Mouse (Mus musculus): ENCODE data around the gene Wdr59. TPM values are rescaled to one million over a fixed set of nuclear protein-coding genes. Genes with fewer than 3 reads are reported as not detected.

Gene Wdr59
- total RNA-seq, 2 experiments from 2014 or later: 10.4 to 12.8 TPM

- no peak for DNase-seq
Observed at GRCm38 (mm10) chr8:111492508-111492907, 29.4 kb downstream of the Wdr59 start.

GRCm38 (mm10) chr8:111491191-111491590 is 30.7 kb downstream of the Wdr59 start:
- no peak for DNase-seq

DNA sequence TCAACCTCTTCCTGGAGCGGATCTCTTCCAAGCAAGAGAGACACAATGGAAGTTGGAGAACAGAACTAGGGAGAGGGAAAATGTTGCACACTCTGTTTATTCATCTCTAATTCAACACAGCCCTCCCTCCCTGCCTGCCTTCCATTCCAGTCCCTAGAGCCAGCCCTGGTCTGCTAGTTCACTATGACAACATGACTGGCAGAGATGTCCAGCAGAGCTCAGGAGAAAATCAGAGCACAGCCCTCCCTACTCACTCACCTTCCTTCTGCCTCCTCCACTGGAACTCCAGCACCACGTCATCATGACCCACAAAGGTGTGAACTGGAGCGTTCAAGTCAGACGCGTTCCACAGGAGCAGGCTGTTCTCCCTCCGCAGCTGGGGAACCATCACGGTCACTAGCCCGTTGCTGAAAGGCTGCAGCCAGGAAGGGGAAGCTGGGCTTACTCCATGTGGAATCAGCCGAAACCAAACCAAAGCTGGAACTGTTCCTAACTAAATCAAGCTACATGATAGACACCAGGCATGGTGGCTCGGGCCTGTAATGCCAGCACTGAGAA is 31.8 kb downstream of the Wdr59 start:
- DNase-seq: no peak

DNA sequence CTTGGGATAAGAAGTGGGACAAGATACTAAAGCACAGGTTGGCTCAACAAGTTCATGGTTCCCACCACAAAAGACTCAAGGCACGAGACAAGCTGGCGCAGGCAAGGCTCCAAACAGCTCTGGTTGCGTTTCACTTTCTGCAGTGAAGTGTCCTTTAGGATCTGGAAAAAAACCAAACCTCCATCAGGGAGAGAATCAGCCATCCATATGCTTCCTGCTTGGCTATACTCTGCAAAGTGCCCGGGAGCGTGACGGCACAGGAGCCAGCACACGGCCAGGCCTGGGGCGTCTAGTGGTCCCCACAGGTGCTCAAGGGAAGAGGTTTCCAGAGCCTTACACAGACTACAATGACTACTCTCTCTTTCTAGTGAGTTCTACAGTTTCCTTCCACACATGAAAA is 41.2 kb downstream of the Wdr59 start:
- DNase-seq: no peak

GRCm38 (mm10) chr8:111477761-111478465 is 44.0 kb downstream of the Wdr59 start:
- DNase-seq: no peak

DNA sequence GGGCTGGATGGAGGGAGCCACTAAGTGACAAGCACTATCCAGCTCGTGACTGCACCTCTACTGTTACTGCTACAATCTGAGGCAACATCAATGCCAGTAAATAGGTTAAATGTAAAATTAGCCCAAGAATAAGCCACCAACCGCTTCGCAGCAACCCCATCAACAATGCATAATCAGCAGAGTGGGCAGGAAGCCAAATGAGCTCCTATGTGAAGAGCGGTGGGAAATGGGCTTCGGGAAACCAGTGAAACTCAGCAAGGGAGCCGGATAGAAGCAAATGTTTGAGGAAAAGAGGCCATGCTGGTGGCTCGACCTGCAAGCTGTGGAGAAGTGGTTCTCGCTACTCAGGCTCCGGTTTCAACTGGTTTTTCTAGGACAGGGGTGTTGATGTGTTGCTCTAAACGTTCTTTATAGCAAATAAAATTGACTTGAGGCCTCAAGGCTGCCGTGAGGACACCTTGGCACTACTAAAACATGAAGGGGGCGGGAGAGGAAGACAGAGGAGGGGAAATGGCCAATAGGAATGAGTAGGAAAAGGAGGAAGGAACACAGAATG is 50.3 kb downstream of the Wdr59 start:
- no peak for DNase-seq

- DNase-seq: no peak
Observed at GRCm38 (mm10) chr8:111469013-111469412, 52.9 kb downstream of the Wdr59 start.

- no peak for DNase-seq
Observed at GRCm38 (mm10) chr8:111465341-111465740, 56.6 kb downstream of the Wdr59 start.

- peak; percentile 45 to 53 for DNase-seq
Observed at GRCm38 (mm10) chr8:111464526-111464925, 57.4 kb downstream of the Wdr59 start.

DNA sequence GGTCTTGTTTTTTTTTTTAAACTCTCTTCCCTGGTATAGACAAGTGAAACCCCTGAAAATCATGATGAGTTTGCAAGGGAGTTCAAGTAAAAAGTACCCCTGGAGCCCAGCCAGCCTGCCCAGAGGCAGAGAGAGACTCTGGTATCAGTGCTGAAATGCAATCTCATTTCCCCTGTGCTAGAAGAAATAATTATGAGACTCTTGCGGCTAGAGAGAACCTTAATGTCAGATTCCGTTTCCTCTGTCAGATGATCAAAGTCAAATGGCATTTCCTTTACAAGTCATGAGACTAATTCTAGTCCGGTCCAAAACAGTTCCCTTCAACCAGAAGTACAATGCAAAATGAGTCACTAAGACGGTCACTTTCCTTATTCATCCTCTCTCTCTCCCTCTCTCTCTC is 72.2 kb downstream of the Wdr59 start:
- peak; percentile 25 to 55 for DNase-seq

- DNase-seq: no peak
Observed at GRCm38 (mm10) chr8:111445960-111446660, 75.8 kb downstream of the Wdr59 start.

DNA sequence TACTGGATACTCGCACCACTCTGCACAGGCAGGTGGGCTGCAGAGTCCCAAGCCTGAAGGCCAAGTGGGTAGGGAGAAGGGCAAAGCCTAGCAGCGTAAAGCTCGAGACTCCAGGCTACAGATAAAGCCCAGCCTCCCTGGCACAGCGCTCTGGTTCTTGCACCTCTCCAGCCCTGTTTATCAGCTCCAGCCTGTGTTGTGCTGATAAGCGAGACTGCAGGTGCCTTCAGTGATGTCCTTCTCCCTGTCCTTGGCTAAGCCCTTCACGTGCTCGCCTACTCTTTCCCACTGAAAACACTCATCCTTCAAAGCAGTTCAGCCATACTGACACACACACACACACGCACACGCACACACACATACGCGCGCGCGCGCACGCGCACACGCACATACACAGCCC is 76.3 kb downstream of the Wdr59 start:
- no peak for DNase-seq

- no peak for DNase-seq
Observed at GRCm38 (mm10) chr8:111444245-111444644, 77.6 kb downstream of the Wdr59 start.

DNA sequence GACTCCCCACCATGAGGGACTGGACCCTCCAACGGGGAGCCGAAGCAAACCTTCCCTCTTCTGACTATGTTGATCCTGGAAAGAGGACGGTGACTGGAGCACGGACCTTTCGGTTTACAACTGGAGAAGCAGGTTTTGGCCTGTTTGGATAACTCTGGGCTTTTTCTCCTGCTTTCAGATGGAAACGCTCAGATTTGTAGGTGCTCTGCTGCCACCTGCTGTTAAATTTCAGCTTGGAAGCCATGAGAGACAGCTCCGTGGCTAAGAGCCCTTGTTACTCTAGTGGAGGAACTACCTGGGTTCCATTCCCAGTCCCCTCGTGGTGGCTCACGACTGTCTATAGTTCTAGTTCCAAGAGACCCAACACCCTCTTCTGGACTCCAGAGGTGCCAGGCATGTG is 82.7 kb downstream of the Wdr59 start:
- DNase-seq: peak; percentile 75 to 83

DNA sequence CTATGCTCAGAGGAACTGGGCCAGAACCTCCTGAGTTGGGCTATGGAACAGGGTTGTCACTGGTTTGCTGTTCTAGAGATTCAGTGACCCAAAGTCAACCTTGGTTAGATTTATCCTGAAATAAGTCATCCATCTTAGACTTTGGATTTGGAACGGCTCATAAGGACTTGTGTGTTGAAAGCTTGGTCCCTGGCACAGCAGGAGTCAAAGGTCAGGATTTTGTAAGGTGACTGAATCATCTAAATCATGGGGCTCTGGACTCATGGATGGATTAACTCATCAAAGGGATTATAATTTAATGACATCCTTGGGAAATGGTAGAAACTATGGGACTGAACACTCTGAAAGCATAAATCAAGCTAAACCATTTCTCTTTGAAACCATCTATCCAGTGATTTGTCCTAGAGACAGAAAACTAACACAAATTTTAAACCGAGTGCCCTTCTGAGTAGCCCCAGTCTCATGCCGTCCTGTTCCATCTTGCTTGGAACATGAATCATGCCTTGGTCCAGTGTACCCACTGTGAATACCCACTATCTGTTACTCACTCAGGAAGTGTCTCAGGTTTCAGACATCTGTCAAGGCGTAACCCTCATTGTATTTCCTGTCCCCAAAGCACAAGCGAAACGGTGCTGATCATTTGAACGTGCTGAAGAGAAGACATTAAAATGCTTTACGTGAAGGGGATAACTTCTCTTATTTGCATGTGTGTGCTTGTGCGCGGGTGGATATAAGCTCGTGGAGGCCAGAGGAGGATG is 86.6 kb downstream of the Wdr59 start:
- peak; percentile 23 to 39 for DNase-seq

GRCm38 (mm10) chr8:111424646-111425045 is 97.2 kb downstream of the Wdr59 start:
- DNase-seq: no peak

DNA sequence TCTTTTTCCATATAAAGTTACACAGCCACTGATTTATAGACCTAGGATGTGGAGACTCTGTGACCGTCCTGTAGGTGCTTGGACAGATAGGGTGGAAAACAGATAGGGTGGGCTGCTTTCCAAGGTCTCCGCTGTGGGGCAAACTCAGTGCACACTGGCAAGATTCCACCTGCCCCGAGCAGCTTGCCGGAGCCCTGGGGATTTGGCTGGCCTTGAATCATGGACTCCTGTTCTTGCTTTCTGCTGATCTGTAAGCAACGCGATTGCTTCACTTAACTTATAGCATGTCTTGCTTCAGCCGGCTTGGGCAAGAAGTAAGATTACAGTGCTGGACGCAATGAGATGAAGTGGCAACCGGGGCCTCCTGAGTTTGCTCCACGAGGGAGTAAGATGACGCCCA is 97.7 kb downstream of the Wdr59 start:
- peak; percentile 49 to 52 for DNase-seq

- DNase-seq: no peak
Observed at GRCm38 (mm10) chr8:111422614-111423013, 99.3 kb downstream of the Wdr59 start.

DNA sequence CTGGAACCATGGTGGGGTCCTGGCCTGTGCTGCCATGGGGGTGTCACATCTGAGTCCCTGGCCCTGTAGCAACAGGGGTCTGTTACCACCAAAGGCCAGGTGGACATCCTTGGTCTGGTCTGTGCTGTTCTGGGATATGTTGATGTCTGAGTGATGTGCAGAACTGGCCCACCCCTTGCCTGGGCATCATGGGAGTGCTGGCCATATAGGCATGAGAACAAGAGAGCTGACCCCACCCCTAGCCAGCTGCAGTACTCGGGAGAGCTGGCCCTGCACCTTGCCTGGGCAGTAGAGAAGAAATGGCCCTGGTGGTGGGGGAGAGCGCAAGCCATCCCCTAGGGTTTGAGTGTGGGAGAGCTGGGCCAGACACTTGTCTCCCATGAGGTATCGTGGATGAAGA is 102.7 kb downstream of the Wdr59 start:
- no peak for DNase-seq

- peak; percentile 38 to 43 for DNase-seq
Observed at GRCm38 (mm10) chr8:111418601-111419000, 103.3 kb downstream of the Wdr59 start.

DNA sequence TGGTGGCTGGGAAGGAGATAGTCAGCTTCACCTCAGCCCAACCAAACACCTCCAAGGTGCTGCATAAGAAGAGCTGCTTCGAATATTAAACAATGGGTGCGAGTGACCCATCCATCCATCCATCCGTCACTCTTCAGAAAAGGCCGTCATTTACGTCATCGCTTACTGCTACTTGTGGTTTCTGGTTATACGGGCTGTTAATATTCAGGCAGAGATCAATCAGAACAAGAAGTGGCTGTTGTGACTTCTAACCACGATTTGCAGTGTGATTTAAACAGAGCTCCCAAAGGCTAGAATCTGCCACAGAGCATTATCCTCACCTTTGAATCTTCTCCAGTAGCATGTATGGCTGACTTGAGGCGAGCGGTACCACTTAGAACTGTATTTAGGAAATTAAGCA is 104.7 kb downstream of the Wdr59 start:
- no peak for DNase-seq

DNA sequence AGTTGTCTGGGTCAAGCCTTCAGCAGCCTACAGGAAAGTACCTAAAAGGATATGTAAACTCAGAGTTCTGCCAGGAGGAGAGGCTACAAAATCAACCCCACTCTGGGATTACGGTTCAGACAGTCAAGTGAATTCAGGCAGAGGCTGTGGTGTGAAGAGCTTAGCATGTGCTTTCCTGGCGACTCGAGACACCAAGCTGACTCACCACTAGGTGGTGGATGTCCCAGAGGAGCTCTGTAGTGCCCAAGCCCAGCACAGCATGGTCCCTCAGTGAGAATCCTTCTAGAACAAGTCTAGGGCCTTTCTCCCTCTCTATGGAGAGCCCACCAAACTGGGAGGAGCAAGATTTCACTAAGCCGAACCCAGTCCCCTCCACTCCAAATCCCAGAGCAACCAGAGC is 118.5 kb downstream of the Wdr59 start:
- peak; percentile 20 to 28 for DNase-seq

All from adrenal gland, postnatal 36 days (tissue).